Mouse (Mus musculus): ENCODE data around the gene Stoml3. TPM values are rescaled to one million over a fixed set of nuclear protein-coding genes. Genes with fewer than 3 reads are reported as not detected.

Gene Stoml3
- polyA plus RNA-seq, 1 experiment from 2014 or later = not detected

DNA sequence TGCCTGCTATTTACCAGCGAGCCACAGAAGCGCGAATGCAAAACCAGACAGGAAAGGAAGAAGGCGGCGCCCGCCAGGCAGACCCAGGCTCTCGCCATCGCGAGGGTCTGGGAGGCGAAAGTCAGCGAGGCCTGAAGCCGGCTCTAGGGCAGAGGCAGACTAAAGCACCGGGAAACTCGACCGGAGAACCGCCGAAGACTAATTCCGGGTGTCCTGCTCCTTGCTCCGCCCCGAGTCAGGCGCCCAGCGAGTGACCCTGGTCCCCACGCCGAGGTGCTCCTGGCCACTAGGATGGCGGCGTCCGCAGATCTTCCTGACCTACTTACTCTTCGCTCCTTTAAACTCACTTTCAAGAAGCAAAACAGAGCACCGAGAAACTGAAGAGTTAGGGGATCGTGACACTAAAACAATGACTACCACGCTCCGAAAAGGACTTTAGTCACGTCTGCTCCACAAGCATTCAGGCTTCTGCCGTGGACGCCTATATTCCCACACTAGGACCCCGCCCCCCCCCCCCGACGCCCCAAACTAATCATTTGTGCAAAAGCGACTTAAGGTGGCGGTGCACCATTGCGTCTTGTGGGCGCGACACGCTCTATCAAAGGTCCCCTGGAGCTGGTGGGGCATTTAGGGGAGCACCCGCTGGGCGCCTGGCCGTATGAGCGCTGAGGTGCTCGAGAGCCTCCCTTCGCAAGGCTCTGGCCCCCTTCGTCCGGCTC, 25.2 kb upstream of the Stoml3 start, which contains the start of the genes Nhlrc3 and Proser1:
TSS of gene Nhlrc3 (minus strand) at position 287 of the 719 bp plus-strand sequence.
TSS of gene Proser1 (plus strand) at position 621 of the 719 bp plus-strand sequence.
- Histone ChIP-seq H3K4me1 (peaks cover 42% of the 10 kb centered on the region), H3K9me3 (no peaks in the 10 kb centered on the region), H3K27ac (replicated peaks) (peak within 1 kb of the TSS; percentile 96), H3K27me3 (replicated peaks; ENCODE audit: low read depth, poor library complexity, severe bottlenecking) (no peaks in the 10 kb centered on the region), H3K4me3 (peak within 1 kb of the TSS; percentile 95), H3K36me3 (replicated peaks) (peaks cover 38% of the 10 kb centered on the region)
- peak; percentile 94 for DNase-seq (ENCODE audit: low spot score)
- WGBS = under 1% methylated on average over 52 of the region's 52 CpGs

GRCm38 (mm10) chr3:53463765-53464114, 24.7 kb upstream of the Stoml3 start:
- H3K9me3 ChIP-seq = no peaks in the 10 kb centered on the region
- peaks cover 37% of the 10 kb centered on the region for H3K36me3 ChIP-seq (replicated peaks)
- no peaks in the 10 kb centered on the region for H3K27me3 ChIP-seq (replicated peaks; ENCODE audit: low read depth, poor library complexity, severe bottlenecking)
- DNase-seq (ENCODE audit: low spot score) = no peak
- H3K27ac ChIP-seq (replicated peaks) = peak overlapping the region; percentile 96
- 1% methylated on average over 35 of the region's 35 CpGs for WGBS
- peak overlapping the region; percentile 95 for H3K4me3 ChIP-seq
- H3K4me1 ChIP-seq = peaks cover 45% of the 10 kb centered on the region

DNA sequence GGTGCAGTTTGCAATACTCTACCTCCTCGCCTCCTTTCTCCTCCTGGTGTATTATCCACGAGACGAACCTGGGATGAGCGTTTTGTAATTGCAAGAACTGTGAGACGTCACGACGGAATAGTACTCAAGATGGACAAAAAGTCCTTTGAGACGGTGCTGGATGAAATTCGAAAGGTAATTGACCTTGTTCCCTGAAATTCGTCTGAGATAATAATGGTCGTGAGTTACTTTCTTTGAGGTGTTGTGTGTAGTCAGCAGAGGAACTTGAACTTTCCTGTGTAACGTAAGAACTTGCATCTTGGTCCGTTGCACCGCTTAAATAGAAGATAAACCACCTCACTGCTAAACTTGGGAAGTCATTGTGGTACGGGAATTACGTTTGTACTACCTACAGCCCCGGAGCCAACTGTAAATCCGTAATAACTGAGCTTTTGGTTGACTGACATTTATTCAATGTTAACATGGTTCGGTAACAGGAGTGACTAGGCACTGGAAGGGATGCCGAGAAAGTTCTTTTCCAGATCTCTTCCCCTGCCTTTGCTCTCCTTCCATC, 24.2 kb upstream of the Stoml3 start:
- H3K4me3 ChIP-seq = peak overlapping the region; percentile 95
- under 1% methylated on average over 20 of the region's 20 CpGs for WGBS
- H3K27me3 ChIP-seq (replicated peaks; ENCODE audit: low read depth, poor library complexity, severe bottlenecking) = no peaks in the 10 kb centered on the region
- no peaks in the 10 kb centered on the region for H3K9me3 ChIP-seq
- peak overlapping the region; percentile 96 for H3K27ac ChIP-seq (replicated peaks)
- peak; percentile 19 for DNase-seq (ENCODE audit: low spot score)
- peaks cover 38% of the 10 kb centered on the region for H3K36me3 ChIP-seq (replicated peaks)
- peaks cover 45% of the 10 kb centered on the region for H3K4me1 ChIP-seq

DNA sequence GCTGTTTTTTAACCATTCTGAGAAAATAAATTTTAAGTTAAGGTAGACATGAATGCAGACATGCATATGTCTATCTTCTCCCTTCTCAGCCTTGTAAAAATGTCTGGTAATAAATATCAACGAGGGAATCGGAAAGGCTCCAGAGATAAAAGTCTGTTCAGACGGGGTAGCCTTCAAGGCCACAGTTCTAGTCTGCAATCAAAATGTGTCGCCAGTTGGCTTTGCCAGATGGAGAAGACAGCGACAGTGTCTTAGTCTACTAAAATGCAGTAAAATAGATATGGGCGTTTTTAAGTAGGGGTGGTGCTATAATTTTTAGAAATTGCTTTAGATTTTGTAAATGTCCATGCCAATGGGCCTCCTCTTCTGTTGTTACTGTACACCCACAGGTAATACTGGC, 23.1 kb upstream of the Stoml3 start:
- DNase-seq (ENCODE audit: low spot score) = no peak
- H3K9me3 ChIP-seq = no peaks in the 10 kb centered on the region
- 66% methylated on average over 6 of the region's 6 CpGs for WGBS
- peak overlapping the region; percentile 95 for H3K4me3 ChIP-seq
- no peak overlapping the region for H3K27ac ChIP-seq (replicated peaks)
- H3K36me3 ChIP-seq (replicated peaks) = peaks cover 38% of the 10 kb centered on the region
- H3K27me3 ChIP-seq (replicated peaks; ENCODE audit: low read depth, poor library complexity, severe bottlenecking) = no peaks in the 10 kb centered on the region
- peaks cover 45% of the 10 kb centered on the region for H3K4me1 ChIP-seq

DNA sequence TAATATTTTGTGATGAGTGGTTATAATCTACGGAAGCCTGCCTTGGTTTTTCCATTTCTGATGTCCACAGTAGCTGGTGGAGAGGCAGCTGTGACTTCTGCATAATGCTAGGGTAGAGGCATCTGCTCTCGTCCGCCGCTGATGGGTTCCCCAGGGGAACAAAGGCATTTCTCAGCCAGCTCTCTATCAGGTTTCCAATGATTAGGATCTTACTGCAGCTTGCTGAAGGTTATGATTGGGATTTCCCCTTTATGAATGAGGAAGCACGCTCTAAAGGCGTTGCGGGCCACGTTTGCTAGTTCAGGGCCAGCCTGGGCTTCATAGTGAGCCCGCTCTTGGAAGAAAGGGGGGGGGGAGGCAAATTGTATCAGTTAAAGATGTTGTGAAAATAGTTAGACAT, 22.0 kb upstream of the Stoml3 start:
- WGBS = 61% methylated on average over 9 of the region's 9 CpGs
- H3K36me3 ChIP-seq (replicated peaks) = peaks cover 40% of the 10 kb centered on the region
- no peak for DNase-seq (ENCODE audit: low spot score)
- peak overlapping the region; percentile 95 for H3K4me3 ChIP-seq
- no peak overlapping the region for H3K27ac ChIP-seq (replicated peaks)
- peaks cover 42% of the 10 kb centered on the region for H3K4me1 ChIP-seq
- no peaks in the 10 kb centered on the region for H3K9me3 ChIP-seq
- no peaks in the 10 kb centered on the region for H3K27me3 ChIP-seq (replicated peaks; ENCODE audit: low read depth, poor library complexity, severe bottlenecking)

- DNase-seq (ENCODE audit: low spot score) = no peak
- H3K4me3 ChIP-seq = no peak overlapping the region
- H3K27ac ChIP-seq (replicated peaks) = no peak overlapping the region
- H3K9me3 ChIP-seq = no peaks in the 10 kb centered on the region
- WGBS = 80% methylated on average over 5 of the region's 5 CpGs
- peaks cover 49% of the 10 kb centered on the region for H3K36me3 ChIP-seq (replicated peaks)
- no peaks in the 10 kb centered on the region for H3K27me3 ChIP-seq (replicated peaks; ENCODE audit: low read depth, poor library complexity, severe bottlenecking)
- peaks cover 37% of the 10 kb centered on the region for H3K4me1 ChIP-seq
These were observed 21.1 kb upstream of the Stoml3 start for GRCm38 (mm10) chr3:53467356-53467755.

- 95% methylated on average over 5 of the region's 5 CpGs for WGBS
- Histone ChIP-seq H3K27ac (replicated peaks) (no peak overlapping the region), H3K36me3 (replicated peaks) (peaks cover 72% of the 10 kb centered on the region), H3K9me3 (no peaks in the 10 kb centered on the region), H3K4me3 (no peak overlapping the region), H3K4me1 (peaks cover 31% of the 10 kb centered on the region), H3K27me3 (replicated peaks; ENCODE audit: low read depth, poor library complexity, severe bottlenecking) (no peaks in the 10 kb centered on the region)
- no peak for DNase-seq (ENCODE audit: low spot score)
These were observed 18.8 kb upstream of the Stoml3 start for GRCm38 (mm10) chr3:53469650-53470049.

- H3K4me3 ChIP-seq = no peak overlapping the region
- no peak for DNase-seq (ENCODE audit: low spot score)
- no peak overlapping the region for H3K27ac ChIP-seq (replicated peaks)
- H3K27me3 ChIP-seq (replicated peaks; ENCODE audit: low read depth, poor library complexity, severe bottlenecking) = no peaks in the 10 kb centered on the region
- peaks cover 7% of the 10 kb centered on the region; the same call in 1 of the 2 replicates for H3K4me1 ChIP-seq
- 97% methylated on average over 5 of the region's 5 CpGs for WGBS
- no peaks in the 10 kb centered on the region for H3K9me3 ChIP-seq
- peaks cover 94% of the 10 kb centered on the region for H3K36me3 ChIP-seq (replicated peaks)
These were observed 16.4 kb upstream of the Stoml3 start for GRCm38 (mm10) chr3:53472061-53472460.

GRCm38 (mm10) chr3:53474179-53474578, 14.3 kb upstream of the Stoml3 start:
- Histone ChIP-seq H3K4me3 (no peak overlapping the region), H3K27ac (replicated peaks) (no peak overlapping the region), H3K36me3 (replicated peaks) (peaks cover 97% of the 10 kb centered on the region), H3K9me3 (no peaks in the 10 kb centered on the region), H3K4me1 (no peaks in the 10 kb centered on the region), H3K27me3 (replicated peaks; ENCODE audit: low read depth, poor library complexity, severe bottlenecking) (no peaks in the 10 kb centered on the region)
- 84% methylated on average over 4 of the region's 4 CpGs for WGBS
- no peak for DNase-seq (ENCODE audit: low spot score)

GRCm38 (mm10) chr3:53475889-53476288, 12.6 kb upstream of the Stoml3 start:
- DNase-seq (ENCODE audit: low spot score) = peak; percentile 45
- H3K4me1 ChIP-seq = no peaks in the 10 kb centered on the region
- 80% methylated on average over 6 of the region's 6 CpGs for WGBS
- H3K27me3 ChIP-seq (replicated peaks; ENCODE audit: low read depth, poor library complexity, severe bottlenecking) = no peaks in the 10 kb centered on the region
- peaks cover 98% of the 10 kb centered on the region for H3K36me3 ChIP-seq (replicated peaks)
- H3K9me3 ChIP-seq = no peaks in the 10 kb centered on the region
- H3K27ac ChIP-seq (replicated peaks) = no peak overlapping the region
- H3K4me3 ChIP-seq = no peak overlapping the region

DNA sequence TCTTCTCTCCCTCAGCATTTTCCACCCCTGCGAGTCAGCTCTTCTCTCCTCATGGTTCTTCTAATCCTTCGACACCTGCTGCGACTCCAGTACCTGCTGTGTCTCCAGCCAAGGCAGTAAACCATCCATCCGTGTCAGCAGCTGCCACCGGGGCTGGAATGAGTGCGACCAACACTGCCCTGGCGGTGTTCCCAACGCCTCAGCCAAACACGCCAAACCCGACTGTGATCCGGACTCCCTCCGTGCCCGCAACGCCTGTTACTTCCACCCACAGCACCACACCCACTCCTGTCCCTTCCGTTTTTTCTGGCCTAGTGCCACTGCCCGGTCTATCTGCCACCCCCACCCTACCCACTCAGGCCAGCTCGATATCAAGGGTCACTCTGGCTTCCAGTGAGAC, 11.0 kb upstream of the Stoml3 start:
- no peaks in the 10 kb centered on the region for H3K27me3 ChIP-seq (replicated peaks; ENCODE audit: low read depth, poor library complexity, severe bottlenecking)
- H3K4me3 ChIP-seq = no peak overlapping the region
- H3K4me1 ChIP-seq = no peaks in the 10 kb centered on the region
- peaks cover 98% of the 10 kb centered on the region for H3K36me3 ChIP-seq (replicated peaks)
- 93% methylated on average over 17 of the region's 17 CpGs for WGBS
- H3K9me3 ChIP-seq = no peaks in the 10 kb centered on the region
- no peak overlapping the region for H3K27ac ChIP-seq (replicated peaks)
- DNase-seq (ENCODE audit: low spot score) = no peak

DNA sequence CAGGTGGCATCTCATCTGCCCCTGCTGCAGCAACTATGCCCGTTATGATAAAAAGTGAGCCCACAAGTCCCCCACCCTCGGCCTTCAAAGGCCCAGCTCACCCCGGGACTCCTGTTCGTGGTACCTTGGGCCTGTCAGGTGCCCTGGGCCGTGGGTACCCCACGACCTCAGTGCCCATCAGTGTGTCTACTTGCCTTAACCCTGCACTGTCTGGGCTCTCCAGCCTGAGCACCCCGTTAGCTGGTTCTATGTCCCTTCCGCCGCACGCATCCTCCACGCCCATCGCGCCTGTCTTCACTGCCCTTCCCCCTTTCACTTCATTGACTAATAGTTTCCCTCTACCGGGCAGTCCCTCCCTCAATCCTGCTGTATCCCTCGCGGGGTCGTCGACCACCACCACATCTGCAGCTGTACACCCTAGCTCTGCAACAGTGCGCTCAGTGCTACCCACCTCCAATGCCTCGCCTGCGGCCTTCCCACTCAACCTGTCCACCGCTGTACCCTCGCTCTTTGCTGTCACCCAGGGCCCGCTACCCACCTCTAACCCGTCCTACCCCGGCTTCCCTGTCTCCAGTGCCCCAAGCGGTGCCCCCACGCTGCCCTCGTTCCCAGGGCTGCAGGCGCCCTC, 9.9 kb upstream of the Stoml3 start:
- 97% methylated on average over 30 of the region's 30 CpGs for WGBS
- Histone ChIP-seq H3K36me3 (replicated peaks) (peaks cover 94% of the 10 kb centered on the region), H3K27ac (replicated peaks) (no peak overlapping the region), H3K9me3 (no peaks in the 10 kb centered on the region), H3K27me3 (replicated peaks; ENCODE audit: low read depth, poor library complexity, severe bottlenecking) (no peaks in the 10 kb centered on the region), H3K4me3 (no peak overlapping the region), H3K4me1 (no peaks in the 10 kb centered on the region)
- no peak for DNase-seq (ENCODE audit: low spot score)
